Mouse (Mus musculus) liver, adult 2 months (tissue): ENCODE measurements around the gene Gpr171. TPM values are rescaled to one million over a fixed set of nuclear protein-coding genes. Genes with fewer than 3 reads are reported as not detected.

Experiments used
- DNase-seq: peaks from one replicate; pipeline ENCODE4 v3.0.0-alpha.2; 2011; ENCODE audit warnings: low read depth, low spot score; ENCODE audit errors: extremely low read depth
- H3K27ac ChIP-seq: fragments of 200-500 bp; replicated peaks from 2 replicates; pipeline ENCODE4 v1.5.1; 2012; ENCODE audit warnings: low read depth, mild to moderate bottlenecking, control low read depth, inconsistent platforms, low read length; ENCODE audit not compliant: insufficient read depth
- H3K27me3 ChIP-seq: fragments of 200-500 bp; 2 replicates; pipeline ENCODE4 v1.6.1; 2012; ENCODE audit warnings: mild to moderate bottlenecking, moderate library complexity, low read length, inconsistent platforms; ENCODE audit not compliant: control insufficient read depth, insufficient read depth
- H3K36me3 ChIP-seq: fragments of 200-500 bp; 2 replicates; pipeline ENCODE4 v1.6.1; 2012; ENCODE audit warnings: low read length, inconsistent platforms; ENCODE audit not compliant: control insufficient read depth, insufficient read depth
- H3K4me1 ChIP-seq: fragments of 200-500 bp; 2 replicates; pipeline ENCODE4 v1.6.1; 2011; ENCODE audit warnings: low read length; ENCODE audit not compliant: control insufficient read depth, insufficient read depth
- H3K4me3 ChIP-seq: fragments of 200-500 bp; 2 replicates; pipeline ENCODE4 v1.5.1; 2011; ENCODE audit warnings: low read depth, mild to moderate bottlenecking, control low read depth, low read length, moderate library complexity; ENCODE audit not compliant: insufficient read depth
- H3K79me2 ChIP-seq: fragments of 200-500 bp; 2 replicates; pipeline ENCODE4 v1.6.1; 2012; ENCODE audit warnings: inconsistent platforms, mild to moderate bottlenecking, low read length, moderate library complexity; ENCODE audit not compliant: control insufficient read depth, insufficient read depth
- H3K9ac ChIP-seq: fragments of 200-500 bp; 2 replicates; pipeline ENCODE4 v1.6.1; 2012; ENCODE audit warnings: low read depth, mild to moderate bottlenecking, control low read depth, inconsistent platforms, low read length
- CTCF ChIP-seq: fragments of 200-500 bp; IDR thresholded peaks from 2 replicates; pipeline ENCODE4 v1.5.1; 2011; ENCODE audit warnings: low read depth, low read length, control low read depth
- POLR2A ChIP-seq: fragments of 200-500 bp; IDR thresholded peaks from 2 replicates; pipeline ENCODE4 v1.6.1; 2011; ENCODE audit warnings: low read length, control low read depth; ENCODE audit not compliant: insufficient read depth; ENCODE audit errors: extremely low read depth
- WGBS: fragments of 180-500 bp; shearing (Covaris S2); methylation state at CpG from one replicate; pipeline ENCODE4 v1.1.7; 2018; 5-methylcytosine and 5-hydroxymethylcytosine counted together
- polyA plus RNA-seq: library from polyadenylated mRNA; depleted of rRNA; stranded (reverse); fragments of >200 nt; gene quantifications from 2 replicates; pipeline ENCODE4 v1.2.3, GENCODE M21; 2012
- total RNA-seq: library from RNA; depleted of rRNA; stranded (reverse); fragments of >200 nt; gene quantifications from 2 replicates; pipeline ENCODE4 v1.2.3, GENCODE M21; 2014

Gene Gpr171
- total and polyA plus RNA-seq, 2 experiments: 0.09 to 0.28 TPM

DNA sequence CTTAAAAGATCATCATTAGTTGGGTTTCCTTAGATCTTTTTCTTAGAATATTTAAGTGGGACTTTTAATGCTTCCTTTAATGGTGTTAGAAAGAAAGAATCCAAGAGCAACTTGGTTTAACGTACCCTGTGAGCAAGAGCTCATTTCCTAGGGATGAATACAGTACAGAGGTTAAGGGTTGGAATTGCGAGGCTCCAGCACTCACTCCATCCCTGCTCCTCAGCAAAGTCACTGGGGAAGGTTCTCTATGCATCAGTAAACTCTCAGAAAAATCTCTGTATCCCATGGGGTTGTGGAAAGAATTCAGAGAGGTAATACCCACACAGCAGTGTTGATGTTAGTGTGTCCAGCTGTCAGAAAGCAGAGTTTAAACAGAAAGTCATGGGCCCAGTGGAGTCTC, 38.5 kb upstream of the Gpr171 start:
- DNase-seq: no peak
- H3K9ac ChIP-seq: no peak overlapping the region
- TF ChIP-seq POLR2A (no peak), CTCF (no peak)
- no peak overlapping the region for H3K27ac ChIP-seq
- H3K4me1 ChIP-seq: no peaks in the 10 kb centered on the region
- H3K4me3 ChIP-seq: no peak overlapping the region
- WGBS: 89% methylated on average over 2 of the region's 2 CpGs
- H3K27me3 ChIP-seq: no peaks in the 10 kb centered on the region
- no peaks in the 10 kb centered on the region for H3K79me2 ChIP-seq
- no peaks in the 10 kb centered on the region for H3K36me3 ChIP-seq

DNA sequence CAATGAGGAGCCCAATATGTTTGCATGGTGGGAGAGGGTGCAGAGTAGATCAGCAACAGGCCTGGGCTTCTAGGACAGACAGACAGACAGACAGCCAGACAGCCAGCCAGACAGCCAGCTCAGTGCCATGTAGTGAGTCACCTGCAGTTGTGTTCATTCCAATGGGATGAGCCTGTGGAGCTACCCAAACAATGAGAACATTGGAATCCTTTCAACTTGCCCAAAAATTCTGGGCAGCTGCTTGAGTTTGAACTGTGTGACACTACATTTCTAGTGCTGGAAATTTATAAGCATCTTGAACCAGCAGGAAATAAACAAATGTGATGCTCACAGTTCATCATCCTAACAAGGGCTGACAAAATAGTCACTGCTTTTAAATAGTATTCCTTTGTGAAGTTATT, 38.0 kb upstream of the Gpr171 start:
- Histone ChIP-seq H3K36me3 (no peaks in the 10 kb centered on the region), H3K27ac (no peak overlapping the region), H3K27me3 (no peaks in the 10 kb centered on the region), H3K4me3 (no peak overlapping the region), H3K79me2 (no peaks in the 10 kb centered on the region), H3K4me1 (no peaks in the 10 kb centered on the region), H3K9ac (no peak overlapping the region)
- TF ChIP-seq CTCF: no peak
- TF ChIP-seq POLR2A: no peak
- no peak for DNase-seq

DNA sequence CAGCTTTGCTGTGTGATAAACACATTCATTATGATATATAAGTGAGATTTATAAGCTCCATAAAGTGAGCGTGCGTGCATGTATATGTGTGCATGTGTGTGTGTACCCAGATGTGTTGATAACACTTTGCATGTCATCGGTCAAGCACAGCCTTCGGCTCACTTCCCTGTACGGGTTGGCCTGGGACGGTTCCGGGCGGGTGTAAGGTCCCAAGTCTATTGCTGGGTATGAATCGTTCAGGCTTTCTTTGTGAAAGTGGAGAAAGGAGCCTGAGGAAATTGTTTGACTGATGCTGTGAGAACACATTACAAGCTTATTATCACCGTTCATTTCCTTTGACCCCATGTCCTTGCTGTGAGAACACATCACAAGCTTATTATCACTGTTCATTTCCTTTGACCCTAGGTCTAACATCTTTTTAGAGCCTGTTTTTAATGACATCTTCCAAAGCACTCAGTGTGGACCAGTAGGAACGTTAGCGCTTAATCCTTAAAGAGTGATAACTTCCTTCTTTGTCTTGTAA, 37.4 kb upstream of the Gpr171 start:
- Histone ChIP-seq H3K27ac (no peak overlapping the region), H3K4me1 (no peaks in the 10 kb centered on the region), H3K79me2 (no peaks in the 10 kb centered on the region), H3K4me3 (no peak overlapping the region), H3K9ac (no peak overlapping the region), H3K36me3 (no peaks in the 10 kb centered on the region), H3K27me3 (no peaks in the 10 kb centered on the region)
- DNase-seq: peak; percentile 43
- TF ChIP-seq POLR2A: no peak
- no peak for TF ChIP-seq CTCF
- 82% methylated on average over 12 of the region's 12 CpGs for WGBS

DNA sequence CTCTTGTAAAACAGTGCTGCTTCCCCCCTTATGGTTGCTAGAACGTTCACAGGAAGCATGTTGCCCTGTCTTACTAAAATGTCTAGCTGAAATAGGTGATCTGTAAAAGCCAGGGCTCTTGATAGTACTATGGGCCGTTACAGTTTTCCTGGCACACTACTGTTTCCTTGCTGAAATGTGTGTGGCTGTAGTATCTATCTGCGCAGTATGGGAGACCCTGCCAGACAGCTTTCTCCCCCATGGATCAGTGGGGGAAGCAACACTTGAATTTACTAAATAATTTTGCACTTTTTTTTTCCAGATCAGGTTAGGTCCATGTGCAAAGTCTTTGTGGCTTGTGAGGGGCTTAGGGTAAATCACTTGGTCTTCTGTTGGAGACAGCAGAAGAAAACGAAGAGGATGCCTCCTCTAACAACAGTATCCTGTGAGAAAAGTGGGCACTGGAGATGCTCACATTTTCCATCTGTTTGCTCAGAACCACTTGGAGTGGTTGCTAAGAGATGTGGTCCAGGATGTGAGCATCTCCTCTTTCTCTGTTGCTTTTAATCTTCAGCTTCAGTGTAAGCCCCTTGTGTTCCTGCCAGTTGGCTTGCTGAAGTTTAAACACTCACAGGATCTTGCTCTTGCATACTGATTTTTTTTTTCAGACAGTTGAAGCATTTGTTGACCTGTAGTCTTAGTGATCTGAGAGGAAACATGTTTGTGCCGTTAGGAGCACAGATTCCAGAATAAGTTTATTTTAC, 34.5 kb upstream of the Gpr171 start:
- Histone ChIP-seq H3K27me3 (no peaks in the 10 kb centered on the region), H3K27ac (no peak overlapping the region), H3K9ac (no peak overlapping the region), H3K4me1 (no peaks in the 10 kb centered on the region), H3K79me2 (no peaks in the 10 kb centered on the region), H3K36me3 (no peaks in the 10 kb centered on the region), H3K4me3 (no peak overlapping the region)
- 82% methylated on average over 5 of the region's 5 CpGs for WGBS
- DNase-seq: no peak
- TF ChIP-seq POLR2A (no peak), CTCF (no peak)

DNA sequence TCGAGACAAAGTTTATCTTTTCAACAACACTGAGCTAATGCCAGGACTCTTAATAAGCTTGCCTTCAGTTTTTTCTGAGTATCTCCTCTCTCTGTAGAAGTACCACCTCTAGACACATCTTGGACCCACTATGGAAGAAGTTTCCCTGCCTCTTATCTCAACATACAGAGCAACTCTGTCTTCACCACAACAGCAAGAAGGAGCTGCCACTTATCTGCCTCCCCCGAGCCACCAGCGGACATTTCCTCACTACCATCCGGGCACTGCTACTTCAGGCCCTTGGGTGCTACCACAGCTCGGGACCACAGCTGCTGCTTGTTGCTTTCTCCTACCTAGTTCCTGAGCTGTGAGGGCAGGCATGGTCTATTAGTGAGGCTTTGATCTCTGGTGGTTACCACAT, 31.6 kb upstream of the Gpr171 start:
- no peak for TF ChIP-seq CTCF
- no peak for TF ChIP-seq POLR2A
- peaks cover 2% of the 10 kb centered on the region; the same call in 1 of the 2 replicates for H3K4me1 ChIP-seq
- no peak for DNase-seq
- no peaks in the 10 kb centered on the region for H3K27me3 ChIP-seq
- 81% methylated on average over 5 of the region's 5 CpGs for WGBS
- H3K79me2 ChIP-seq: no peaks in the 10 kb centered on the region
- H3K27ac ChIP-seq: no peak overlapping the region
- H3K9ac ChIP-seq: no peak overlapping the region
- H3K36me3 ChIP-seq: no peaks in the 10 kb centered on the region
- no peak overlapping the region for H3K4me3 ChIP-seq

DNA sequence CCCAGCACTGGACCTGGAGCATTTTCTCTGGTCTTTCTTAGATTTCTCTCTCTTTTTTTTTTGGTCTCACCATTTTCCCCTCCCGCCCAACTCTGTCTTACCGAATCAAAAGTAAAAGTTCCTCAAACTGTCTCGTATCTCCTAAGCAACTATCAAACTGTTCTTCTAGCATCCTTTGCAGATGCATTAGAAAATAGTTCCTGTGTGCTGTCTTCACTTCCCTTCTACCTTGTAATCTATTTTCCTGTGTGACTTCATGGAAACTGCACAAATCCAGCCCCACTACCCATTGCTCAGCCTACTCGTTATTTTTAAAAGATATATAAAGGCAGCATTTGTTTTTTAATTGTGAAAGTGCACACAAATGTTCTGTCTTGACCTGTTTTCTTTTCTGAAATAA, 30.3 kb upstream of the Gpr171 start:
- Histone ChIP-seq H3K27ac (no peak overlapping the region), H3K9ac (no peak overlapping the region), H3K36me3 (no peaks in the 10 kb centered on the region), H3K79me2 (no peaks in the 10 kb centered on the region), H3K4me3 (no peak overlapping the region), H3K4me1 (peaks cover 2% of the 10 kb centered on the region; the same call in 1 of the 2 replicates), H3K27me3 (no peaks in the 10 kb centered on the region)
- DNase-seq: no peak
- TF ChIP-seq POLR2A: no peak
- no peak for TF ChIP-seq CTCF
- WGBS: 80% methylated on average over 4 of the region's 4 CpGs
